Mouse (Mus musculus) liver, postnatal 0 days (tissue): ENCODE measurements at regions not wholly inside any gene's neighbourhood (a gene's known extent, or its start where the extent isn't known, plus 50 kb on each side); places are given as distances from the start of the nearest gene placed in this dataset.

Experiments
- ATAC-seq: fragments of 200-750 bp; cut with Nextera tagmentation; 2 replicates; pipeline ENCODE4 v1.8.0; 2017; ENCODE audit warnings: mild to moderate bottlenecking, moderate library complexity
- DNase-seq: peaks from one replicate; pipeline ENCODE4 v3.0.0-alpha.2; 2016
- H3K27ac ChIP-seq: fragments of 300-500 bp; sonication (generic); 2 replicates; pipeline ENCODE4 v1.5.1; 2014; ENCODE audit warnings: antibody characterized with exemption, moderate library complexity, mild to moderate bottlenecking, low read depth
- H3K27me3 ChIP-seq: fragments of 300-500 bp; sonication (generic); 2 replicates; pipeline ENCODE4 v1.6.1; 2014; ENCODE audit warnings: low read length, control low read depth, mixed read lengths; ENCODE audit not compliant: insufficient read depth
- H3K36me3 ChIP-seq: fragments of 300-500 bp; sonication (generic); replicated peaks from 2 replicates; pipeline ENCODE4 v1.6.1; 2014; ENCODE audit warnings: mild to moderate bottlenecking, control low read depth, low read length, moderate library complexity, mixed read lengths; ENCODE audit not compliant: insufficient read depth
- H3K4me1 ChIP-seq: fragments of 300-500 bp; sonication (generic); 2 replicates; pipeline ENCODE4 v1.6.1; 2014; ENCODE audit warnings: antibody characterized with exemption, mild to moderate bottlenecking, control low read depth; ENCODE audit not compliant: insufficient read depth
- H3K4me2 ChIP-seq: fragments of 300-500 bp; sonication (generic); 2 replicates; pipeline ENCODE4 v1.6.1; 2014; ENCODE audit warnings: low read depth, mild to moderate bottlenecking, low read length, moderate library complexity, mixed read lengths
- H3K4me3 ChIP-seq: fragments of 300-500 bp; sonication (generic); 2 replicates; pipeline ENCODE4 v1.5.1; 2014; ENCODE audit warnings: low read depth, low read length
- H3K9ac ChIP-seq: fragments of 300-500 bp; sonication (generic); replicated peaks from 2 replicates; pipeline ENCODE4 v1.6.1; 2014; ENCODE audit warnings: mild to moderate bottlenecking, moderate library complexity
- H3K9me3 ChIP-seq: fragments of 300-500 bp; sonication (generic); 2 replicates; pipeline ENCODE4 v1.6.1; 2016; ENCODE audit warnings: mild to moderate bottlenecking, control low read depth, low read length, mixed read lengths
- CTCF ChIP-seq: sonication (generic); IDR thresholded peaks from 2 replicates; pipeline ENCODE4 v1.5.1; 2016; ENCODE audit warnings: antibody characterized with exemption, low read depth
- EP300 ChIP-seq: IDR thresholded peaks from 2 replicates; pipeline ENCODE4 v1.6.1; 2016; ENCODE audit warnings: antibody characterized with exemption, low read depth, mild to moderate bottlenecking
- WGBS: fragments of 180-500 bp; shearing (Covaris S2); extraction: QIAGEN DNeasy Blood & Tissue Kit; methylation state at CpG from one replicate; pipeline ENCODE4 v1.1.7; 2014; ENCODE audit not compliant: insufficient replicate concordance; 5-methylcytosine and 5-hydroxymethylcytosine counted together

GRCm38 (mm10) chr10:111914231-111914630, 58.2 kb upstream of the Krr1 start:
- 81% methylated on average over 4 of the region's 4 CpGs for WGBS
- Histone ChIP-seq H3K4me3 (no peak overlapping the region), H3K4me2 (no peak overlapping the region), H3K27ac (no peak overlapping the region), H3K27me3 (no peaks in the 10 kb centered on the region), H3K9ac (no peak overlapping the region), H3K9me3 (no peaks in the 10 kb centered on the region), H3K4me1 (no peaks in the 10 kb centered on the region), H3K36me3 (no peaks in the 10 kb centered on the region)
- ATAC-seq (no peak), DNase-seq (no peak)
- TF ChIP-seq CTCF (no peak), EP300 (no peak)

GRCm38 (mm10) chr10:111918071-111918507, 54.4 kb upstream of the Krr1 start:
- no peaks in the 10 kb centered on the region for H3K4me1 ChIP-seq
- H3K9ac ChIP-seq: no peak overlapping the region
- no peaks in the 10 kb centered on the region for H3K9me3 ChIP-seq
- TF ChIP-seq CTCF (no peak), EP300 (no peak)
- H3K27me3 ChIP-seq: no peaks in the 10 kb centered on the region
- 80% methylated on average over 3 of the region's 3 CpGs for WGBS
- DNase-seq (no peak), ATAC-seq (no peak)
- H3K4me2 ChIP-seq: no peak overlapping the region
- H3K27ac ChIP-seq: no peak overlapping the region
- H3K4me3 ChIP-seq: no peak overlapping the region
- no peaks in the 10 kb centered on the region for H3K36me3 ChIP-seq

- peaks cover 2% of the 10 kb centered on the region; the same call in 1 of the 2 replicates for H3K4me1 ChIP-seq
- H3K27ac ChIP-seq: no peak overlapping the region
- no peaks in the 10 kb centered on the region for H3K36me3 ChIP-seq
- peak; percentile 75 for TF ChIP-seq EP300
- TF ChIP-seq CTCF: no peak
- H3K27me3 ChIP-seq: no peaks in the 10 kb centered on the region
- H3K9ac ChIP-seq: no peak overlapping the region
- H3K4me2 ChIP-seq: no peak overlapping the region
- peak; percentile 57 for ATAC-seq
- 54% methylated on average over 2 of the region's 2 CpGs for WGBS
- no peak overlapping the region for H3K4me3 ChIP-seq
- DNase-seq: no peak
- H3K9me3 ChIP-seq: no peaks in the 10 kb centered on the region
Observed at GRCm38 (mm10) chr10:111919475-111919874, 53.0 kb upstream of the Krr1 start.

GRCm38 (mm10) chr10:111921492-111921891, 51.0 kb upstream of the Krr1 start:
- DNase-seq (no peak), ATAC-seq (no peak)
- Histone ChIP-seq H3K36me3 (no peaks in the 10 kb centered on the region), H3K4me2 (no peak overlapping the region), H3K9ac (no peak overlapping the region), H3K4me3 (no peak overlapping the region), H3K9me3 (no peaks in the 10 kb centered on the region), H3K27me3 (no peaks in the 10 kb centered on the region), H3K27ac (no peak overlapping the region), H3K4me1 (peaks cover 2% of the 10 kb centered on the region; the same call in 1 of the 2 replicates)
- TF ChIP-seq CTCF (no peak), EP300 (no peak)
- WGBS: 70% methylated on average over 9 of the region's 9 CpGs
